Mouse (Mus musculus): Measurements from ENCODE around the gene Cops7b. TPM values are rescaled to one million over a fixed set of nuclear protein-coding genes. Genes with fewer than 3 reads are reported as not detected.

The Cops7b gene
- polyA plus RNA-seq, 1 experiment from 2014 or later: 27.2 TPM

- Histone ChIP-seq H3K4me1 (ENCODE audit: control insufficient read depth, insufficient read depth, low read length) (no peaks in the 10 kb centered on the region), H3K9ac (ENCODE audit: low read depth, low read length) (no peak overlapping the region), H3K36me3 (ENCODE audit: control insufficient read depth, insufficient read depth, low read length) (no peaks in the 10 kb centered on the region), H3K9me3 (replicated peaks; ENCODE audit: control insufficient read depth, low read length) (no peaks in the 10 kb centered on the region), H3K27ac (ENCODE audit: low read depth, low read length) (no peak overlapping the region), H3K4me2 (no peak overlapping the region), H3K4me3 (ENCODE audit: low read depth, low read length) (no peak overlapping the region), H3K27me3 (ENCODE audit: control insufficient read depth, insufficient read depth, low read length) (no peaks in the 10 kb centered on the region)
- WGBS (ENCODE audit: insufficient replicate concordance): 69% methylated on average over 6 of the region's 6 CpGs
- no peak for ATAC-seq (replicated peaks; ENCODE audit: insufficient number of reproducible peaks, low FRiP score, low TSS enrichment)
Measured at GRCm38 (mm10) chr1:86632732-86633380, 50.2 kb downstream of the Cops7b start.

- H3K27ac ChIP-seq (ENCODE audit: low read depth, low read length): no peak overlapping the region
- H3K27me3 ChIP-seq (ENCODE audit: control insufficient read depth, insufficient read depth, low read length): no peaks in the 10 kb centered on the region
- no peaks in the 10 kb centered on the region for H3K36me3 ChIP-seq (ENCODE audit: control insufficient read depth, insufficient read depth, low read length)
- H3K9ac ChIP-seq (ENCODE audit: low read depth, low read length): no peak overlapping the region
- 65% methylated on average over 3 of the region's 3 CpGs for WGBS (ENCODE audit: insufficient replicate concordance)
- no peak overlapping the region for H3K4me2 ChIP-seq
- H3K4me3 ChIP-seq (ENCODE audit: low read depth, low read length): no peak overlapping the region
- no peak for ATAC-seq (replicated peaks; ENCODE audit: insufficient number of reproducible peaks, low FRiP score, low TSS enrichment)
- no peaks in the 10 kb centered on the region for H3K4me1 ChIP-seq (ENCODE audit: control insufficient read depth, insufficient read depth, low read length)
- no peaks in the 10 kb centered on the region for H3K9me3 ChIP-seq (replicated peaks; ENCODE audit: control insufficient read depth, low read length)
Measured at GRCm38 (mm10) chr1:86633434-86633833, 50.7 kb downstream of the Cops7b start.

GRCm38 (mm10) chr1:86633840-86634750 is 51.4 kb downstream of the Cops7b start:
- no peak overlapping the region for H3K9ac ChIP-seq (ENCODE audit: low read depth, low read length)
- 54% methylated on average over 7 of the region's 7 CpGs for WGBS (ENCODE audit: insufficient replicate concordance)
- H3K27me3 ChIP-seq (ENCODE audit: control insufficient read depth, insufficient read depth, low read length): no peaks in the 10 kb centered on the region
- H3K36me3 ChIP-seq (ENCODE audit: control insufficient read depth, insufficient read depth, low read length): no peaks in the 10 kb centered on the region
- no peak for ATAC-seq (replicated peaks; ENCODE audit: insufficient number of reproducible peaks, low FRiP score, low TSS enrichment)
- no peaks in the 10 kb centered on the region for H3K9me3 ChIP-seq (replicated peaks; ENCODE audit: control insufficient read depth, low read length)
- no peak overlapping the region for H3K27ac ChIP-seq (ENCODE audit: low read depth, low read length)
- peak overlapping the region; percentile 40; the same call in 1 of the 2 replicates for H3K4me2 ChIP-seq
- H3K4me3 ChIP-seq (ENCODE audit: low read depth, low read length): no peak overlapping the region
- H3K4me1 ChIP-seq (ENCODE audit: control insufficient read depth, insufficient read depth, low read length): no peaks in the 10 kb centered on the region

GRCm38 (mm10) chr1:86634751-86635359 is 52.2 kb downstream of the Cops7b start:
- Histone ChIP-seq H3K9ac (ENCODE audit: low read depth, low read length) (no peak overlapping the region), H3K9me3 (replicated peaks; ENCODE audit: control insufficient read depth, low read length) (no peaks in the 10 kb centered on the region), H3K27ac (ENCODE audit: low read depth, low read length) (no peak overlapping the region), H3K4me1 (ENCODE audit: control insufficient read depth, insufficient read depth, low read length) (no peaks in the 10 kb centered on the region), H3K27me3 (ENCODE audit: control insufficient read depth, insufficient read depth, low read length) (no peaks in the 10 kb centered on the region), H3K36me3 (ENCODE audit: control insufficient read depth, insufficient read depth, low read length) (no peaks in the 10 kb centered on the region), H3K4me2 (peak overlapping the region; percentile 40; the same call in 1 of the 2 replicates), H3K4me3 (ENCODE audit: low read depth, low read length) (no peak overlapping the region)
- WGBS (ENCODE audit: insufficient replicate concordance): 47% methylated on average over 6 of the region's 6 CpGs
- ATAC-seq (replicated peaks; ENCODE audit: insufficient number of reproducible peaks, low FRiP score, low TSS enrichment): no peak

DNA sequence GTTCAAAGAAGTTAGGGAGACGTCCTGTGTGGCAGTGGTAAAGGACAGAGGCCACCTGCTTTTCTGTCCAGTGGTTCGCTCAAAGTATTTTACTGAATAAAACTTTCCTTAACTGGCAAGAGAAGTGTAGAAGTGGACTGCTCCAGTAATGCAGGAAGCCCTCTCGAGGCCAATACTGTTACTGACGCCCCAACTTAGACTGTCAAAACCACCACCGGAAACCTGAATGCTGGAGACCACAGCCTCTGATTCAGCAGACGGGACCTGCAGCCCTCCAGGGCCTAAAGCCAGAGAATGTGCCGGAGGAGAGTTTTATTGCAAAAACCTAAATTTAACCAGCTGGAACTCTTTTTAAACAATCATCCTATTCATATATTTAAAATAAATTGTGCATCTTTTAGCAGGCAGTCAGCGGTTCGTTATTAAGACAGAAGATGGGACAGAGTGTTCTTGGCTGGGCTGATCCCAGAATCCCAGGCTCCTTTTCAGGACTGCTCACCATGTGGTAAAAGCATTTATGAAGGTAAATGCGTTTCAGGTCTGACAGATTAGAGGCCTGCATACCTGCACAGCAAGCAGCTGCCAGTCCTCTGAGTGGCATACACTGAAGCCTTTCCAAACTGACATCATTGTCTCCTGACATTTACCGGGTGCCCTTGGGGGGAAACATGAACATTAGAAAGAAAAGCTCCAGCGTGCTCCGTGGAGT is 60.6 kb downstream of the Cops7b start:
- Histone ChIP-seq H3K36me3 (ENCODE audit: control insufficient read depth, insufficient read depth, low read length) (no peaks in the 10 kb centered on the region), H3K27ac (ENCODE audit: low read depth, low read length) (no peak overlapping the region), H3K9ac (ENCODE audit: low read depth, low read length) (no peak overlapping the region), H3K4me2 (no peak overlapping the region), H3K9me3 (replicated peaks; ENCODE audit: control insufficient read depth, low read length) (no peaks in the 10 kb centered on the region), H3K4me1 (ENCODE audit: control insufficient read depth, insufficient read depth, low read length) (no peaks in the 10 kb centered on the region), H3K4me3 (ENCODE audit: low read depth, low read length) (no peak overlapping the region), H3K27me3 (ENCODE audit: control insufficient read depth, insufficient read depth, low read length) (no peaks in the 10 kb centered on the region)
- ATAC-seq (replicated peaks; ENCODE audit: insufficient number of reproducible peaks, low FRiP score, low TSS enrichment): no peak
- WGBS (ENCODE audit: insufficient replicate concordance): 66% methylated on average over 13 of the region's 13 CpGs

DNA sequence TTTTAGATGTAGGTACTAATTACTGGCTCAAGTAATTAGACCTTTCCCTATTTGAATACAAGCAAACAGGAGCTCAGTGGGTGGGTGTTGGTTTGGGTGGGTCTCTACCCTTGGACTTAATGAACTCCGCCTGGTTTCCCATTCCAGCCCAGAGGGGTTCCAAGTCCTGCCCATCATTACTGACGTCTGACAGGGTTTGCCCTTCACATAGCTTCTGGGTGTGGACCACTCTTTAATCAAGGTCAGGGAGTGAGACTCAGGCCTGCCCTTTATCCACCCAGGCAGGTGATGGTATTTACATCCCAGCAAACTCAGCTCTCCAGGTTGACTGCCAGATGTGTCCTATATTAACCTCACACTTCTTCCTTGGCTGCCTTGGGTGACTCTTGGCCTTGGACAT is 64.8 kb downstream of the Cops7b start:
- no peak for ATAC-seq (replicated peaks; ENCODE audit: insufficient number of reproducible peaks, low FRiP score, low TSS enrichment)

GRCm38 (mm10) chr1:86650272-86650671 is 67.6 kb downstream of the Cops7b start:
- Histone ChIP-seq H3K9ac (ENCODE audit: low read depth, low read length) (no peak overlapping the region), H3K4me2 (no peak overlapping the region), H3K4me3 (ENCODE audit: low read depth, low read length) (no peak overlapping the region), H3K9me3 (replicated peaks; ENCODE audit: control insufficient read depth, low read length) (no peaks in the 10 kb centered on the region), H3K4me1 (ENCODE audit: control insufficient read depth, insufficient read depth, low read length) (no peaks in the 10 kb centered on the region), H3K27ac (ENCODE audit: low read depth, low read length) (no peak overlapping the region), H3K27me3 (ENCODE audit: control insufficient read depth, insufficient read depth, low read length) (0 out of 2 replicates have a peak, but pooled peaks cover 2% of the 10 kb centered on the region), H3K36me3 (ENCODE audit: control insufficient read depth, insufficient read depth, low read length) (no peaks in the 10 kb centered on the region)
- ATAC-seq (replicated peaks; ENCODE audit: insufficient number of reproducible peaks, low FRiP score, low TSS enrichment): no peak
- WGBS (ENCODE audit: insufficient replicate concordance): 19% methylated on average over 6 of the region's 6 CpGs

More for the DNA sequence above, 64.8 kb downstream of the Cops7b start:
- Histone ChIP-seq H3K9me3 (replicated peaks; ENCODE audit: control insufficient read depth, low read length) (no peaks in the 10 kb centered on the region), H3K36me3 (ENCODE audit: control insufficient read depth, insufficient read depth, low read length) (no peaks in the 10 kb centered on the region), H3K9ac (ENCODE audit: low read depth, low read length) (no peak overlapping the region), H3K4me3 (ENCODE audit: low read depth, low read length) (no peak overlapping the region), H3K4me1 (ENCODE audit: control insufficient read depth, insufficient read depth, low read length) (no peaks in the 10 kb centered on the region), H3K27ac (ENCODE audit: low read depth, low read length) (no peak overlapping the region), H3K27me3 (ENCODE audit: control insufficient read depth, insufficient read depth, low read length) (0 out of 2 replicates have a peak, but pooled peaks cover 2% of the 10 kb centered on the region), H3K4me2 (no peak overlapping the region)
- WGBS (ENCODE audit: insufficient replicate concordance): 46% methylated on average over 2 of the region's 2 CpGs

DNA sequence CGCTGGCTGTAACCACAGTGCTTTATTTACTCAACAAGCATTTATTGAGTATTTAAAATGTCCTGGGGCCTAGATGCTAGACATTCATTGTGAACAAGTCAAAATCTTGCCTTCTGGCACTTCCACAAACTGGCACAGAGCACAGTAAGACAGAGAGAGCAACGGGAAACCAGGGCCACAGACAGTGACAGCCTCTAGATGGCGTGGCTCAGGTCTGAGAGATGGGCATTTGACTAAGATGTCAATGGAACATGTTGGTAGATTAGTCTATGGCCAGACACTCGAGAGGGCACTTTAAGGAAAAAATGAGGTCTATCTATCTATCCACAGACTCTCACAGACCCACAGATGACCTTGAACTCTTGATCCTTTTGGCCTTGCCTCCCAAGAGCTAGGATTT is 70.0 kb downstream of the Cops7b start:
- H3K27me3 ChIP-seq (ENCODE audit: control insufficient read depth, insufficient read depth, low read length): 0 out of 2 replicates have a peak, but pooled peaks cover 2% of the 10 kb centered on the region
- H3K4me1 ChIP-seq (ENCODE audit: control insufficient read depth, insufficient read depth, low read length): no peaks in the 10 kb centered on the region
- H3K27ac ChIP-seq (ENCODE audit: low read depth, low read length): no peak overlapping the region
- no peak for ATAC-seq (replicated peaks; ENCODE audit: insufficient number of reproducible peaks, low FRiP score, low TSS enrichment)
- no peak overlapping the region for H3K9ac ChIP-seq (ENCODE audit: low read depth, low read length)
- H3K4me3 ChIP-seq (ENCODE audit: low read depth, low read length): no peak overlapping the region
- 56% methylated on average over 4 of the region's 4 CpGs for WGBS (ENCODE audit: insufficient replicate concordance)
- H3K4me2 ChIP-seq: no peak overlapping the region
- no peaks in the 10 kb centered on the region for H3K36me3 ChIP-seq (ENCODE audit: control insufficient read depth, insufficient read depth, low read length)
- H3K9me3 ChIP-seq (replicated peaks; ENCODE audit: control insufficient read depth, low read length): no peaks in the 10 kb centered on the region

All from heart, embryonic 11.5 days (tissue).